Mouse (Mus musculus) left cerebral cortex, postnatal 25 days (tissue): ENCODE measurements around the gene Lca5l. TPM values are rescaled to one million over a fixed set of nuclear protein-coding genes. Genes with fewer than 3 reads are reported as not detected.
A peak's percentile ranks its signal among the peaks of the same experiment; 100 is the strongest.

Experiments
- DNase-seq, 2 experiments: peaks; one replicate each; pipeline ENCODE4 v3.0.0; 2022; ENCODE audit warnings: low spot score in 2 of 2, mixed read lengths in 1 of 2
- intact Hi-C: fragments of 180-260 bp; cut with DNase I; formaldehyde crosslinking; loops from one replicate; pipeline ENCODE4 v1.15.1; 2025
- total RNA-seq, 2 experiments: library from RNA; stranded (reverse); gene quantifications; 2 replicates each; pipeline ENCODE4 v1.2.3; 2021

Gene Lca5l
- total RNA-seq, 2 experiments from 2014 or later: 1.5 to 2.2 TPM

GRCm38 (mm10) chr16:96179156-96179555, 12.9 kb downstream of the Lca5l start:
- DNase-seq: no peak
- intact Hi-C loops: no loop called here

GRCm38 (mm10) chr16:96175399-96175798, 16.7 kb downstream of the Lca5l start:
- intact Hi-C loops: no loop called here
- DNase-seq: no peak

- intact Hi-C loops: no loop called here
- DNase-seq: no peak
These were observed 18.4 kb downstream of the Lca5l start for GRCm38 (mm10) chr16:96173648-96174047.

- intact Hi-C loops: no loop called here
- no peak for DNase-seq
These were observed 23.2 kb downstream of the Lca5l start for GRCm38 (mm10) chr16:96168837-96169236.

GRCm38 (mm10) chr16:96165723-96166264, 26.3 kb downstream of the Lca5l start:
- intact Hi-C loops: no loop called here
- no peak for DNase-seq

GRCm38 (mm10) chr16:96161336-96161735, 30.7 kb downstream of the Lca5l start:
- intact Hi-C loops: no loop called here
- no peak for DNase-seq

GRCm38 (mm10) chr16:96160927-96161326, 31.1 kb downstream of the Lca5l start:
- intact Hi-C loops: no loop called here
- no peak for DNase-seq

GRCm38 (mm10) chr16:96159794-96160346, 32.2 kb downstream of the Lca5l start:
- no peak for DNase-seq
- intact Hi-C loops: loop anchor here (5.0 kb wide), 2 partner anchors 32 to 182 kb away; partner anchors contain the start of gene Lca5l

- intact Hi-C loops: loop anchor here (5.0 kb wide), 2 partner anchors 33 to 183 kb away; partner anchors contain the start of gene Lca5l
- peak; percentile 35 to 37 for DNase-seq
These were observed 32.9 kb downstream of the Lca5l start for GRCm38 (mm10) chr16:96159091-96159731.

GRCm38 (mm10) chr16:96158511-96159080, 33.5 kb downstream of the Lca5l start:
- DNase-seq: no peak
- intact Hi-C loops: loop anchor here (5.0 kb wide), 2 partner anchors 34 to 184 kb away; partner anchors contain the start of gene Lca5l

GRCm38 (mm10) chr16:96157171-96157570, 34.9 kb downstream of the Lca5l start:
- peak; percentile 63 to 95 for DNase-seq
- intact Hi-C loops: loop anchor here (5.0 kb wide), 2 partner anchors 35 to 185 kb away; partner anchors contain the start of gene Lca5l

GRCm38 (mm10) chr16:96156019-96156418, 36.1 kb downstream of the Lca5l start:
- peak; percentile 68 to 95 for DNase-seq
- intact Hi-C loops: loop anchor here (5.0 kb wide), 2 partner anchors 36 to 186 kb away; partner anchors contain the start of gene Lca5l

- no peak for DNase-seq
- intact Hi-C loops: no loop called here
These were observed 37.6 kb downstream of the Lca5l start for GRCm38 (mm10) chr16:96154476-96154875.

GRCm38 (mm10) chr16:96151551-96151950, 40.5 kb downstream of the Lca5l start:
- intact Hi-C loops: no loop called here
- DNase-seq: peak; percentile 45 to 53

GRCm38 (mm10) chr16:96150995-96151394, 41.1 kb downstream of the Lca5l start:
- intact Hi-C loops: no loop called here
- no peak for DNase-seq

GRCm38 (mm10) chr16:96149311-96149710, 42.8 kb downstream of the Lca5l start:
- intact Hi-C loops: loop anchor here (5.0 kb wide), 1 partner anchor 107 kb away; no protein-coding TSS in a partner anchor

GRCm38 (mm10) chr16:96148834-96149233, 43.2 kb downstream of the Lca5l start:
- DNase-seq: no peak

More at GRCm38 (mm10) chr16:96149311-96149710, 42.8 kb downstream of the Lca5l start:
- no peak for DNase-seq

GRCm38 (mm10) chr16:96145814-96146213, 46.3 kb downstream of the Lca5l start:
- DNase-seq: no peak
- intact Hi-C loops: loop anchor here (1.0 to 5.0 kb wide), 3 partner anchors 18 to 104 kb away; partner anchors contain the start of gene Brwd1

More at GRCm38 (mm10) chr16:96148834-96149233, 43.2 kb downstream of the Lca5l start:
- intact Hi-C loops: loop anchor here (5.0 kb wide), 1 partner anchor 107 kb away; no protein-coding TSS in a partner anchor

- intact Hi-C loops: loop anchor here (1.0 to 5.0 kb wide), 3 partner anchors 17 to 103 kb away; partner anchors contain the start of gene Brwd1
- peak; percentile 100 for DNase-seq
These were observed 46.8 kb downstream of the Lca5l start, which contains the start of gene Wrb for GRCm38 (mm10) chr16:96145110-96145800. Gene Wrb (plus strand): TSS chr16:96145407.
